Mouse (Mus musculus): Measurements from ENCODE around the gene Scg3.
"Not testable (repeated sequence)": the region's sequence is repeated elsewhere in the genome, so short reads cannot be mapped to it uniquely, and the experiment has no call there.

Scg3 gene

GRCm38 (mm10) chr9:75625556-75626307 is 58.1 kb downstream of the Scg3 start, which contains the start of gene Lysmd2:
TSS of gene Lysmd2 (plus strand) at chr9:75625741.
- DNase-seq (ENCODE audit: low spot score in 2 of 2): peak in 1 of 2 experiments; percentile 64

GRCm38 (mm10) chr9:75624983-75625555 is 58.8 kb downstream of the Scg3 start:
- no peak for DNase-seq (ENCODE audit: low spot score in 2 of 2)

GRCm38 (mm10) chr9:75621428-75621827 is 62.4 kb downstream of the Scg3 start:
- DNase-seq (ENCODE audit: low spot score in 2 of 2): no peak

- DNase-seq (ENCODE audit: low spot score in 2 of 2): not testable (repeated sequence)
Measured at GRCm38 (mm10) chr9:75619761-75620160, 64.1 kb downstream of the Scg3 start.

GRCm38 (mm10) chr9:75618836-75619400 is 64.9 kb downstream of the Scg3 start:
- no peak for DNase-seq (ENCODE audit: low spot score in 2 of 2)

GRCm38 (mm10) chr9:75616560-75616959 is 67.3 kb downstream of the Scg3 start:
- no peak for DNase-seq (ENCODE audit: low spot score in 2 of 2)

- peak in 1 of 2 experiments; percentile 82 for DNase-seq (ENCODE audit: low spot score in 2 of 2)
Measured at GRCm38 (mm10) chr9:75610571-75611493, 73.0 kb downstream of the Scg3 start, which contains the start of gene Tmod2. TSS of gene Tmod2 (minus strand) at chr9:75611325.

- peak in 1 of 2 experiments; percentile 22 for DNase-seq (ENCODE audit: low spot score in 2 of 2)
Measured at GRCm38 (mm10) chr9:75609965-75610364, 73.9 kb downstream of the Scg3 start.

- peak in 1 of 2 experiments; percentile 26 for DNase-seq (ENCODE audit: low spot score in 2 of 2)
Measured at GRCm38 (mm10) chr9:75609505-75609904, 74.4 kb downstream of the Scg3 start.

- DNase-seq (ENCODE audit: low spot score in 2 of 2): no peak
Measured at GRCm38 (mm10) chr9:75607496-75607895, 76.4 kb downstream of the Scg3 start.

- no peak for DNase-seq (ENCODE audit: low spot score in 2 of 2)
Measured at GRCm38 (mm10) chr9:75601510-75601909, 82.3 kb downstream of the Scg3 start.

- peak in 1 of 2 experiments; percentile 52 for DNase-seq (ENCODE audit: low spot score in 2 of 2)
Measured at GRCm38 (mm10) chr9:75600166-75600934, 83.5 kb downstream of the Scg3 start.

- peak in 1 of 2 experiments; percentile 68 for DNase-seq (ENCODE audit: low spot score in 2 of 2)
Measured at GRCm38 (mm10) chr9:75599191-75599841, 84.5 kb downstream of the Scg3 start.

- DNase-seq (ENCODE audit: low spot score in 2 of 2): peak in 1 of 2 experiments; percentile 44
Measured at GRCm38 (mm10) chr9:75597596-75597995, 86.3 kb downstream of the Scg3 start.

- no peak for DNase-seq (ENCODE audit: low spot score in 2 of 2)
Measured at GRCm38 (mm10) chr9:75597036-75597435, 86.8 kb downstream of the Scg3 start.

GRCm38 (mm10) chr9:75593481-75593880 is 90.4 kb downstream of the Scg3 start:
- peak in 1 of 2 experiments; percentile 35 for DNase-seq (ENCODE audit: low spot score in 2 of 2)

Data from left cerebral cortex, adult 9 months (tissue).